Mouse (Mus musculus): ENCODE measurements around the gene Ripk3. TPM values are rescaled to one million over a fixed set of nuclear protein-coding genes. Genes with fewer than 3 reads are reported as not detected.

Ripk3 gene
- total RNA-seq, 1 experiment from 2014 or later, result 17.3 TPM

Other genes with a start within 250 kb of the Ripk3 start
- 38.6 and 38.8 TPM in 2 replicates for gene Pck2, start 248.6 kb downstream of the Ripk3 start, total RNA-seq (2017)
- gene Dcaf11, start 228.9 kb downstream of the Ripk3 start, total RNA-seq (2017), result 82.2 and 98.6 TPM in 2 replicates
- 6.9 and 9.1 TPM in 2 replicates for gene A730061H03Rik, start 228.5 kb downstream of the Ripk3 start, total RNA-seq (2017)
- gene Fitm1, start 213.2 kb downstream of the Ripk3 start, total RNA-seq (2017), result not detected in 2 replicates
- gene Psme1, start 210.7 kb downstream of the Ripk3 start, total RNA-seq (2017), result 254 and 295 TPM in 2 replicates
- gene Emc9, start 203.6 kb downstream of the Ripk3 start, total RNA-seq (2017), result 5.0 TPM in 2 replicates
- 164 and 175 TPM in 2 replicates for gene Psme2, start 197.8 kb downstream of the Ripk3 start, total RNA-seq (2017)
- gene Rnf31, start 197.2 kb downstream of the Ripk3 start, total RNA-seq (2017), result 73.4 and 82.3 TPM in 2 replicates
- 163 and 164 TPM in 2 replicates for gene Irf9, start 185.3 kb downstream of the Ripk3 start, total RNA-seq (2017)
- not detected in 2 replicates for gene Rec8, start 170.8 kb downstream of the Ripk3 start, total RNA-seq (2017)
- gene Ipo4, start 152.9 kb downstream of the Ripk3 start, total RNA-seq (2017), result 4.2 and 11.3 TPM in 2 replicates
- 2.1 and 2.8 TPM in 2 replicates for gene Gm49378, start 151.0 kb downstream of the Ripk3 start, total RNA-seq (2017)
- gene Tm9sf1, start 145.1 kb downstream of the Ripk3 start, total RNA-seq (2017), result 40.7 and 42.5 TPM in 2 replicates
- 0.98 and 2.1 TPM in 2 replicates for gene Tssk4, start 138.7 kb downstream of the Ripk3 start, total RNA-seq (2017)
- gene Mdp1, start 128.4 kb downstream of the Ripk3 start, total RNA-seq (2017), result 40.6 and 42.1 TPM in 2 replicates
- gene Gmpr2, start 116.9 kb downstream of the Ripk3 start, total RNA-seq (2017), result 27.5 and 44.8 TPM in 2 replicates
- 158 and 211 TPM in 2 replicates for gene Nedd8, start 116.7 kb downstream of the Ripk3 start, total RNA-seq (2017)
- 64.8 and 68.2 TPM in 2 replicates for gene Tinf2, start 107.0 kb downstream of the Ripk3 start, total RNA-seq (2017)
- 6.9 and 9.5 TPM in 2 replicates for gene Tgm1, start 74.9 kb downstream of the Ripk3 start, total RNA-seq (2017)
- 27.2 and 36.8 TPM in 2 replicates for gene Rabggta, start 66.6 kb downstream of the Ripk3 start, total RNA-seq (2017)
- 20.4 and 28.0 TPM in 2 replicates for gene Dhrs1, start 43.2 kb downstream of the Ripk3 start, total RNA-seq (2017)
- 12.1 and 15.8 TPM in 2 replicates for gene Nop9, start 43.2 kb downstream of the Ripk3 start, total RNA-seq (2017)
- 0.49 TPM in 1 of 2 replicates, not detected in the other for gene Cideb, start 30.4 kb downstream of the Ripk3 start, total RNA-seq (2017)
- 0.25 and 0.81 TPM in 2 replicates for gene Ltb4r2, start 27.4 kb downstream of the Ripk3 start, total RNA-seq (2017)
- gene Ltb4r1, start 22.9 kb downstream of the Ripk3 start, total RNA-seq (2017), result 12.9 and 14.6 TPM in 2 replicates
- gene Adcy4, start 4.8 kb downstream of the Ripk3 start, total RNA-seq (2017), result 0.49 TPM in 1 of 2 replicates, not detected in the other
- not detected in 2 replicates for gene Nfatc4, start 34.3 kb upstream of the Ripk3 start, total RNA-seq (2017)
- gene Nynrin, start 65.1 kb upstream of the Ripk3 start, total RNA-seq (2017), result 0.23 and 0.25 TPM in 2 replicates
- gene Cbln3, start 95.5 kb upstream of the Ripk3 start, total RNA-seq (2017), result 0.37 TPM in 1 of 2 replicates, not detected in the other
- 157 and 158 TPM in 2 replicates for gene Khnyn, start 96.1 kb upstream of the Ripk3 start, total RNA-seq (2017)
- gene Sdr39u1, start 111.4 kb upstream of the Ripk3 start, total RNA-seq (2017), result 9.7 and 16.3 TPM in 2 replicates
- 0.37 and 2.1 TPM in 2 replicates for gene Cma1, start 155.8 kb upstream of the Ripk3 start, total RNA-seq (2017)
- gene Cma2, start 162.1 kb upstream of the Ripk3 start, total RNA-seq (2017), result not detected in 2 replicates
- gene Mcpt1, start 229.1 kb upstream of the Ripk3 start, total RNA-seq (2017), result not detected in 2 replicates
- not detected in 2 replicates for gene Mcpt9, start 241.6 kb upstream of the Ripk3 start, total RNA-seq (2017)